Mouse (Mus musculus): ENCODE data around the gene Tgfb3. TPM values are rescaled to one million over a fixed set of nuclear protein-coding genes. Genes with fewer than 3 reads are reported as not detected.

The Tgfb3 gene
- polyA plus RNA-seq, 1 experiment from 2014 or later, result 4.0 TPM

DNA sequence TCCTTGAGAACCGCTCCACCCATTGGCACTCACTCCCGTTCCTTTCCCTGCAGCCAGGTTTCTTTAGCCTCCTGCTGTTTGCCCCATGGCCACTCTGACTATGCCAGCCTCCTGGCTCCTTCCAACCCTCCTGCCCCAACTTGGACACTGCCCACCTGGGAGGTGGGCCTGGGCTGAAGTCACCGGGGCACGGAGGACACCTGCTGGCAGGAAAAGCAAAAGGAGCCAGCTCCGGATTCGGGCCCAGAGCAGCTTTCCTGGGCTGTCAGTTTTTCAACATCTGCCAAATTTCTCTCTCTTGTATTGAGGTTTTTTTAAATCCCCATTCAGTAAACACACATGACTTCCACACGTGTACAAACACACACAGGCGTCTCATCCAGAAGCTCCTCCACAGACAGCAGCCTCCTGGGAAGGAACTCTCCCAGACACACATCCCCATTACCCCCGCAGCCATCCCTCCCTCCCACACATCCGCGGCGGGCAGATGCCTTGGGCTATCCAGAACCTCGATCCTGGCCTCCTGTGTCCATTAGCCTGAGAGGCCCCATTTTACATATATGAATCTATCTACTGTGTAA, 2.4 kb downstream of the Tgfb3 start:
- no peaks in the 10 kb centered on the region for H3K36me3 ChIP-seq (ENCODE audit: control insufficient read depth, insufficient read depth, low read length)
- no peak overlapping the region for H3K27ac ChIP-seq (ENCODE audit: low read length)
- peak overlapping the region; percentile 31; the same call in 1 of the 2 replicates for H3K4me2 ChIP-seq (ENCODE audit: low read length)
- H3K4me3 ChIP-seq (ENCODE audit: low read depth, low read length), result no peak overlapping the region
- 9% methylated on average over 13 of the region's 13 CpGs for WGBS
- H3K4me1 ChIP-seq (ENCODE audit: control insufficient read depth, insufficient read depth, low read length), result peaks cover 15% of the 10 kb centered on the region
- no peaks in the 10 kb centered on the region for H3K9me3 ChIP-seq (replicated peaks; ENCODE audit: control insufficient read depth, low read length, poor library complexity, severe bottlenecking)
- no peak for ATAC-seq
- peaks cover 2% of the 10 kb centered on the region; the same call in 1 of the 2 replicates for H3K27me3 ChIP-seq (ENCODE audit: control insufficient read depth, insufficient read depth, low read depth, low read length)
- H3K9ac ChIP-seq (ENCODE audit: low read depth, low read length), result no peak overlapping the region

DNA sequence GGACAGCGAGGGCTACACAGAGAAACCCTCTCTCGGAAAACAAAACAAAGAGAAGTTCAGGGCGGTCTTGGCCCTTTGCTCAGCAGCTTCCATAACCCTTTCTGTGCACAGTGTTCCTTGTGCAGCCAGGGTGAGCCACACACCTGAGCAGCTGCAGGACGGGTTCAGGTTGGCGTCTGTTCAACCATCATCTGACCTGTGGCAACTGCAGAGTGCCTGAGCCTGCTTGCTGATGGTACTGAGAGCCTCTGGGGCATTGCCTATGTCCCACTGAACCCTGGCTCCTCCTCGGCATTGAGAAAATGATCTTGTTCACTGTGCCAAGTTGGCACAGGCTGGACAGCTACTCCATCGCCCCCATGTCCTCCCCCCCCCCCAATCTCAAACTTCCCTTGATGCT, 3.5 kb downstream of the Tgfb3 start:
- no peak overlapping the region for H3K4me2 ChIP-seq (ENCODE audit: low read length)
- no peaks in the 10 kb centered on the region for H3K9me3 ChIP-seq (replicated peaks; ENCODE audit: control insufficient read depth, low read length, poor library complexity, severe bottlenecking)
- H3K27ac ChIP-seq (ENCODE audit: low read length), result no peak overlapping the region
- H3K4me1 ChIP-seq (ENCODE audit: control insufficient read depth, insufficient read depth, low read length), result peaks cover 15% of the 10 kb centered on the region
- ATAC-seq, result no peak
- H3K27me3 ChIP-seq (ENCODE audit: control insufficient read depth, insufficient read depth, low read depth, low read length), result peaks cover 2% of the 10 kb centered on the region; the same call in 1 of the 2 replicates
- WGBS, result 92% methylated on average over 7 of the region's 7 CpGs
- H3K9ac ChIP-seq (ENCODE audit: low read depth, low read length), result no peak overlapping the region
- no peaks in the 10 kb centered on the region for H3K36me3 ChIP-seq (ENCODE audit: control insufficient read depth, insufficient read depth, low read length)
- no peak overlapping the region for H3K4me3 ChIP-seq (ENCODE audit: low read depth, low read length)

DNA sequence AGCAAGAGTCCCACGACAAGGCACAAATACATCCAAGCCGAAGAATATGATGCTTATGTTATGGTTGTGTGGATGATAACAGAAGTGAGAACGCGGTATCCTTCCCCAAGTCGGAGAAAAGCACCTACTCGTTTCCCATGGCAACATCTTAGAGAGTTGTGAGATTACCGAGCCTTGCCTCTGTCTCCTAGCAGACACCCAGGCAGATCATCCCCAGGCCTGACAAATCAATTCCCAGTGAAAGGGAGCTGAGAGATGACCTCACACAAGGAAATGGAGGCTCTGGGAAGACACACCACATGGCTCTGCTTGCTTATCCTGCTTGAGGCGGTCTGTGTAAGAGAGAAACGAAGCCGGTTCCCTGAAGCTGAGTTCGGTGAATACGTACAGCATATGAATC, 4.2 kb downstream of the Tgfb3 start:
- no peak for ATAC-seq
- no peak overlapping the region for H3K4me3 ChIP-seq (ENCODE audit: low read depth, low read length)
- H3K36me3 ChIP-seq (ENCODE audit: control insufficient read depth, insufficient read depth, low read length), result no peaks in the 10 kb centered on the region
- H3K27me3 ChIP-seq (ENCODE audit: control insufficient read depth, insufficient read depth, low read depth, low read length), result peaks cover 2% of the 10 kb centered on the region; the same call in 1 of the 2 replicates
- no peak overlapping the region for H3K4me2 ChIP-seq (ENCODE audit: low read length)
- H3K27ac ChIP-seq (ENCODE audit: low read length), result no peak overlapping the region
- peaks cover 15% of the 10 kb centered on the region for H3K4me1 ChIP-seq (ENCODE audit: control insufficient read depth, insufficient read depth, low read length)
- no peak overlapping the region for H3K9ac ChIP-seq (ENCODE audit: low read depth, low read length)
- WGBS, result 79% methylated on average over 12 of the region's 12 CpGs
- H3K9me3 ChIP-seq (replicated peaks; ENCODE audit: control insufficient read depth, low read length, poor library complexity, severe bottlenecking), result no peaks in the 10 kb centered on the region

DNA sequence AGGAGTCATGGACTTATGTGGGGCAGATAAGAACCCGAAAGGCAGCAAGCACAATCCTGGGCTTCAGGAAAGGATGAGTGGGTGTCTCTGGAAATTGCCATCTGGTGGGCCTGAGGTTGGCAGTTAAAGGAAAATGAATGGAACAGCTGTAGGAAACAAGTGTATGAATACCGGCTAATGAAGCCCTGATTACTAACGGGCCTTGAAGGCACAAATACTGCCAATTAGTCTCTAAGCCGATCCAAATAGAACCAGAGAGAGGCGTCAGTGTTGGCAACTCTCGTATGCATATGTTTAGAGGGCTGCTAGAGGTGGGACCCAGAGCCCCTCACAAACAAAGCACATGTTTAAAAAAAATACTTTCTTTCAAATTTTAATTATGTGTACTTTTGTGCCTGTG, 7.4 kb downstream of the Tgfb3 start:
- Histone ChIP-seq H3K4me1 (ENCODE audit: control insufficient read depth, insufficient read depth, low read length) (peaks cover 5% of the 10 kb centered on the region; the same call in 1 of the 2 replicates), H3K9ac (ENCODE audit: low read depth, low read length) (no peak overlapping the region), H3K4me3 (ENCODE audit: low read depth, low read length) (no peak overlapping the region), H3K9me3 (replicated peaks; ENCODE audit: control insufficient read depth, low read length, poor library complexity, severe bottlenecking) (no peaks in the 10 kb centered on the region), H3K36me3 (ENCODE audit: control insufficient read depth, insufficient read depth, low read length) (no peaks in the 10 kb centered on the region), H3K4me2 (ENCODE audit: low read length) (no peak overlapping the region), H3K27ac (ENCODE audit: low read length) (no peak overlapping the region), H3K27me3 (ENCODE audit: control insufficient read depth, insufficient read depth, low read depth, low read length) (no peaks in the 10 kb centered on the region)
- 62% methylated on average over 6 of the region's 6 CpGs for WGBS
- no peak; the same call in 1 of the 2 replicates for ATAC-seq

DNA sequence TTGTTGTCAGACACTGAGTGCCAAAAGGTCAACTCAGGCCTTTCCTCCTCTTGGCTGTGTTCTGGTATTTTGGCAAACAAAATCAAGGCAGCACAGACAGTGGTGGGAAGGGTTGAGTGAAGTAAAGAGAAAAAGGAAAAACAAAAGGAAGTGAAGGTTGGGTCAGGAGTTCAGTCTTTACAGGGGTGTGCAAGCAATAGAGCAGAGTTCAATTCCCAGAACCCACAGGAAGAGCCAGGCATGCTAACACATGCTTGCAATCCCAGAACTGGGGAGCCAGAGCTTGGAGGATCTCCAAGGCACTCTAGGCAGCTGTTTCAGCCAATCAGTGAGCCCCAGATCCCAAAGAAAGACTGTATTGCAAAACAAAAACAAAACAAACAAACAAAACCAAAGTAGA, 14.0 kb downstream of the Tgfb3 start:
- no peak overlapping the region for H3K4me2 ChIP-seq (ENCODE audit: low read length)

DNA sequence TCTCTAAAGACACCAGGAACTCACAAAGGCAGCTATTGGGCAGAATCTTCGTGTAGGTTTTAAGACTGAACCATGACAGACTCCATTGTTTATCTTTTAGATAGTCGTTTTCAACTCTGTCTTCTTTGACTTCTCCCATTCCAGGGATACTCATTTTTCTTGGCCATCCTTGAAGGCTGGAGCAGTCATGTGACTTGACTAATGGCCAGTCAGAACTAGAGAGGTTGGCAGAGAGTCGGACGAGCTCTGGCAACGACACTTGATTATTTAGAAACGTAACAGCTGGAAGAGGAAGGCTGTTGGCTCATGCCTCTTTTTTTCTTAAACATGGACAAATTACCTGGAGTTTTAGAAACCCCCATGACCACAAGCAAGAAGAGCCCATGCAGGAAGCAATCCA, 19.5 kb downstream of the Tgfb3 start:
- Histone ChIP-seq H3K4me2 (ENCODE audit: low read length) (no peak overlapping the region), H3K9ac (ENCODE audit: low read depth, low read length) (no peak overlapping the region), H3K27ac (ENCODE audit: low read length) (no peak overlapping the region), H3K4me1 (ENCODE audit: control insufficient read depth, insufficient read depth, low read length) (no peaks in the 10 kb centered on the region), H3K27me3 (ENCODE audit: control insufficient read depth, insufficient read depth, low read depth, low read length) (no peaks in the 10 kb centered on the region), H3K4me3 (ENCODE audit: low read depth, low read length) (no peak overlapping the region), H3K9me3 (replicated peaks; ENCODE audit: control insufficient read depth, low read length, poor library complexity, severe bottlenecking) (no peaks in the 10 kb centered on the region), H3K36me3 (ENCODE audit: control insufficient read depth, insufficient read depth, low read length) (no peaks in the 10 kb centered on the region)
- ATAC-seq, result no peak
- WGBS, result 92% methylated on average over 6 of the region's 6 CpGs

More for the DNA sequence above, 14.0 kb downstream of the Tgfb3 start:
- H3K9ac ChIP-seq (ENCODE audit: low read depth, low read length), result no peak overlapping the region
- H3K9me3 ChIP-seq (replicated peaks; ENCODE audit: control insufficient read depth, low read length, poor library complexity, severe bottlenecking), result no peaks in the 10 kb centered on the region
- H3K4me3 ChIP-seq (ENCODE audit: low read depth, low read length), result no peak overlapping the region
- no peak overlapping the region for H3K27ac ChIP-seq (ENCODE audit: low read length)
- ATAC-seq, result no peak
- no peaks in the 10 kb centered on the region for H3K36me3 ChIP-seq (ENCODE audit: control insufficient read depth, insufficient read depth, low read length)
- no peaks in the 10 kb centered on the region for H3K27me3 ChIP-seq (ENCODE audit: control insufficient read depth, insufficient read depth, low read depth, low read length)
- H3K4me1 ChIP-seq (ENCODE audit: control insufficient read depth, insufficient read depth, low read length), result no peaks in the 10 kb centered on the region

DNA sequence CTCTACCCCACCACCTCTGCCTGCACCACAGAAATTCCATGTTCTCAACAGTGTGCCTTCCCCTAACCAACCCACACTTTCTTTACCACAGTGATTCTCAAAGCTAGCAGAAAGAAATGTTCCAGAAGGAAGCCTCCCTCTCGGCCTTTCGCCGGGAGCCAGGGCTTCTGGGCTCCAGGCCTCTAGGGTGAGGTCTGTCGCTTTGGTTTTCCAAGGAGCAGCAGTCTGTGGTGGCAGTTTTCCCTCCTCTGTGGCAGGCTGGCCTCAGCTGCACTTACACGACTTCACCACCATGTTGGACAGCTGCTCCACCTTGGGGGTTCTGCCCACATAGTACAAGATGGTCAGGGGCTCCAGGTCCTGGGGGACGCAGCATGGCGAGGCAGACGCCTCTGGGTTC, 21.3 kb downstream of the Tgfb3 start:
- Histone ChIP-seq H3K9me3 (replicated peaks; ENCODE audit: control insufficient read depth, low read length, poor library complexity, severe bottlenecking) (no peaks in the 10 kb centered on the region), H3K36me3 (ENCODE audit: control insufficient read depth, insufficient read depth, low read length) (no peaks in the 10 kb centered on the region), H3K27me3 (ENCODE audit: control insufficient read depth, insufficient read depth, low read depth, low read length) (no peaks in the 10 kb centered on the region), H3K9ac (ENCODE audit: low read depth, low read length) (no peak overlapping the region), H3K4me2 (ENCODE audit: low read length) (no peak overlapping the region), H3K4me3 (ENCODE audit: low read depth, low read length) (no peak overlapping the region), H3K27ac (ENCODE audit: low read length) (no peak overlapping the region), H3K4me1 (ENCODE audit: control insufficient read depth, insufficient read depth, low read length) (no peaks in the 10 kb centered on the region)
- ATAC-seq, result no peak
- WGBS, result 89% methylated on average over 8 of the region's 8 CpGs

DNA sequence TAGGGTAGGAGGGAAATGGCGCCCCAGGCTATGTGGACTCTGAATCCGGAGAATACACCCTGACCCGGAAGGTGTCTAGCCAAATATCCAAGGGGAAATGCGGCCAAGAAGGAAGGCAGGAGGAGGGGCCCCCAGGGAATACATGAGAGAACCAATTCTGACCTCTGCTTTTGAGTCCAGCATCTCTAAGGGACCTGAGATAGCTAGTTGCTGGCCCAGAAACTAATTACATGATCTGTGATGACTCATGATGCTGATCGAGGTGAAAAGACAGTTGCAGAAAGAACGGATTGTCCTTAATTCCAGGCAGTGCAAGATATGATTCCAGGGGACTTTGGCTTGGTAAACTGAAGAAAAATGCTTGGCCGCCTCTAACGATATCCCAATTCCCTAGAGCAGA, 21.9 kb downstream of the Tgfb3 start:
- no peak overlapping the region for H3K9ac ChIP-seq (ENCODE audit: low read depth, low read length)
- H3K36me3 ChIP-seq (ENCODE audit: control insufficient read depth, insufficient read depth, low read length), result no peaks in the 10 kb centered on the region
- ATAC-seq, result no peak
- no peaks in the 10 kb centered on the region for H3K4me1 ChIP-seq (ENCODE audit: control insufficient read depth, insufficient read depth, low read length)
- 90% methylated on average over 8 of the region's 8 CpGs for WGBS
- H3K9me3 ChIP-seq (replicated peaks; ENCODE audit: control insufficient read depth, low read length, poor library complexity, severe bottlenecking), result no peaks in the 10 kb centered on the region
- H3K4me2 ChIP-seq (ENCODE audit: low read length), result no peak overlapping the region
- no peak overlapping the region for H3K27ac ChIP-seq (ENCODE audit: low read length)
- no peak overlapping the region for H3K4me3 ChIP-seq (ENCODE audit: low read depth, low read length)
- no peaks in the 10 kb centered on the region for H3K27me3 ChIP-seq (ENCODE audit: control insufficient read depth, insufficient read depth, low read depth, low read length)

DNA sequence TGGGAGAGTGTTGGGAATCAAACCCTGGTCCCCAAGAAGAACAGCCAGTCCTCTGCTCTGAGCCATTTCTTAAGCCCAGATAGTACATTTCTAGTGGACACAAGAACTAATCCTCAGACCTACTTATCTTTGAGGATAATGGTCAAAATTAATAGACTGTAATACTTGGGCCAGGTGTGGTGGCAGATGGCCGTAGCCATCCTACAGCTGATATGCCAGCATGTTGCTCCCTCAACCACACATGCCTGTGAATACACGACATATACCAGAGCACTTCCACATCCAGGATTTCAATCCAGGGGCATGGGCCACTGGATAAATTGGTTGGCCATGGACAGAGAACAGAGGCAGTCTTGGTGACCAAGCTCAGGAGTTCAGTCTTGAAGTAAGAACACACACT, 23.5 kb downstream of the Tgfb3 start:
- no peak overlapping the region for H3K4me2 ChIP-seq (ENCODE audit: low read length)
- no peaks in the 10 kb centered on the region for H3K27me3 ChIP-seq (ENCODE audit: control insufficient read depth, insufficient read depth, low read depth, low read length)
- 95% methylated on average over 2 of the region's 2 CpGs for WGBS
- H3K36me3 ChIP-seq (ENCODE audit: control insufficient read depth, insufficient read depth, low read length), result no peaks in the 10 kb centered on the region
- no peaks in the 10 kb centered on the region for H3K4me1 ChIP-seq (ENCODE audit: control insufficient read depth, insufficient read depth, low read length)
- ATAC-seq, result no peak
- H3K9me3 ChIP-seq (replicated peaks; ENCODE audit: control insufficient read depth, low read length, poor library complexity, severe bottlenecking), result no peaks in the 10 kb centered on the region
- H3K27ac ChIP-seq (ENCODE audit: low read length), result no peak overlapping the region
- H3K4me3 ChIP-seq (ENCODE audit: low read depth, low read length), result no peak overlapping the region
- no peak overlapping the region for H3K9ac ChIP-seq (ENCODE audit: low read depth, low read length)

Measured in midbrain, embryonic 16.5 days (tissue).